ENCODE assay signal across 8 mouse cellular contexts in the genomic region with DNA sequence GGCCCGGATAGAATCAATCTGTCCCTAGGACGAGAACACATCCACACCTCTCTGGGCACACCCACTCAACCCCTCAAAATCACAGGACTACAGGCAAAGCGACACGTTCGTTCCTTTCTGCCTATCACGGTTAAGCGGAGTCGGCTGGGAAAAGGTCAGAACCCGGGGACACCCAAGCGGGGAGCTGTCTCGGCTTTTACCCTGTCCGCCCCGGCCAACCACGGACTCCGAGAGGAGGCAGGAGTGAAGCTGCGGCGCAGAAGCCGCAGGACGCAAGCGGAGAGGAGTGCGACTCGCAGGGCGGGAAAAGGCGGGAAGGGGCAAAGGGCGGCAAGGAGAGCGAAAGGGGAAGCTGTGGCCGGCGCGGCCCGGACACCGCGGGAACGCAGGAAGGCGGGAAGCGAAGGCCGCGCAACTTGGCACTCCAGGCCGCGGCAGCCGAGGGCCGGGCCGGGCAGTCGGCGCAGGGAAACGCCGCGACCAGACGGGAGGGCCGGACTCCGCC. TPM values are rescaled to one million over a fixed set of nuclear protein-coding genes. Genes with fewer than 3 reads are reported as not detected.
A peak's percentile ranks its signal among the peaks of the same experiment; 100 is the strongest.
DNase-seq lines count a peak whose midpoint lies in the region; ATAC-seq and TF ChIP-seq lines count a peak whose summit lies in the region.

No protein-coding gene starts in this region.

- H3K4me1 ChIP-seq in heart, embryonic 12.5 days (replicated peaks) = peaks cover 30% of the 10 kb centered on the region
- peaks cover 28% of the 10 kb centered on the region for H3K4me1 ChIP-seq in G1E (ENCODE audit: insufficient read depth, low read depth, low read length)
- H3K4me1 ChIP-seq in embryonic fibroblast, embryonic 13.5 days (ENCODE audit: control insufficient read depth, insufficient read depth, low read length) = no peaks in the 10 kb centered on the region; the same call in 1 of the 2 replicates
- H3K4me1 ChIP-seq in intestine, embryonic 15.5 days (replicated peaks) = peaks cover 13% of the 10 kb centered on the region

- no peak for DNase-seq in heart, postnatal 4 days
- peak; percentile 48 for DNase-seq in G1E (ENCODE audit: low spot score)
- DNase-seq in testis, postnatal 10 days (ENCODE audit: low spot score) = peak; percentile 74
- DNase-seq in frontal cortex, postnatal 10 days (ENCODE audit: low spot score in 2 of 2) = no peak

- peak overlapping the region; percentile 91 for H3K4me2 ChIP-seq in heart, embryonic 12.5 days
- peak overlapping the region; percentile 64 for H3K4me2 ChIP-seq in intestine, embryonic 15.5 days (replicated peaks)

- WGBS in heart, embryonic 12.5 days = under 1% methylated on average over 50 of the region's 50 CpGs
- under 1% methylated on average over 48 of the region's 50 CpGs for WGBS in intestine, embryonic 15.5 days

- H3K27ac ChIP-seq in heart, embryonic 12.5 days (ENCODE audit: poor library complexity, severe bottlenecking) = peak overlapping the region; percentile 94
- peak overlapping the region; percentile 24 for H3K27ac ChIP-seq in embryonic fibroblast, embryonic 13.5 days (ENCODE audit: insufficient read depth, low read length)
- peak overlapping the region; percentile 89 for H3K27ac ChIP-seq in intestine, embryonic 15.5 days

- H3K9me3 ChIP-seq in heart, embryonic 12.5 days (replicated peaks) = no peaks in the 10 kb centered on the region
- H3K9me3 ChIP-seq in G1E (replicated peaks) = no peaks in the 10 kb centered on the region
- H3K9me3 ChIP-seq in intestine, embryonic 15.5 days = no peaks in the 10 kb centered on the region

- TF ChIP-seq CTCF in G1E (IDR thresholded peaks at IDR 0.05; ENCODE audit: low read depth, low read length) = no peak
- no peak for TF ChIP-seq CTCF in embryonic fibroblast, embryonic 13.5 days (IDR thresholded peaks at IDR 0.05; ENCODE audit: borderline replicate concordance, insufficient read depth, low read length)

- peaks cover 8% of the 10 kb centered on the region for H3K36me3 ChIP-seq in heart, embryonic 12.5 days
- H3K36me3 ChIP-seq in G1E (replicated peaks) = peaks cover 43% of the 10 kb centered on the region
- H3K36me3 ChIP-seq in intestine, embryonic 15.5 days = peaks cover 6% of the 10 kb centered on the region; the same call in 1 of the 2 replicates

- TF ChIP-seq POLR2A in embryonic fibroblast, embryonic 13.5 days (IDR thresholded peaks at IDR 0.05; ENCODE audit: low read depth, low read length) = no peak; the same call in 1 of the 2 replicates

- H3K27me3 ChIP-seq in heart, embryonic 12.5 days (replicated peaks) = no peaks in the 10 kb centered on the region
- no peaks in the 10 kb centered on the region for H3K27me3 ChIP-seq in G1E (ENCODE audit: insufficient read depth, low read length)
- H3K27me3 ChIP-seq in intestine, embryonic 15.5 days (replicated peaks) = no peaks in the 10 kb centered on the region

- H3K9ac ChIP-seq in heart, embryonic 12.5 days = peak overlapping the region; percentile 99
- H3K9ac ChIP-seq in intestine, embryonic 15.5 days = peak overlapping the region; percentile 93

- peak overlapping the region; percentile 100 for H3K4me3 ChIP-seq in heart, embryonic 12.5 days
- H3K4me3 ChIP-seq in G1E (ENCODE audit: low read depth, low read length) = peak overlapping the region; percentile 97
- peak overlapping the region; percentile 100 for H3K4me3 ChIP-seq in embryonic fibroblast, embryonic 13.5 days (ENCODE audit: insufficient read depth, low read length)
- peak overlapping the region; percentile 98 for H3K4me3 ChIP-seq in intestine, embryonic 15.5 days (replicated peaks)

- ATAC-seq in heart, embryonic 12.5 days (ENCODE audit: insufficient number of reproducible peaks, low FRiP score) = peak; percentile 71
- no peak for ATAC-seq in G1E (ENCODE audit: extremely low read depth, insufficient number of reproducible peaks, low FRiP score, poor library complexity, severe bottlenecking)
- ATAC-seq in intestine, embryonic 15.5 days = peak; percentile 74
- peak; percentile 54 for ATAC-seq in megakaryocyte, adult 5-6 weeks (ENCODE audit: poor library complexity, severe bottlenecking)

RNA-seq across cellular contexts. Expression of a gene that starts 5.6 kb away (rescaled TPM):
- 55.3 and 57.2 TPM in 2 replicates for polyA plus RNA-seq in heart, embryonic 12.5 days (2016; fragmentation: Nextera tagmentation; extraction: Ambion mirVana)
- total RNA-seq in heart, postnatal 4 days (2021) = 10 to 100 TPM; 21.6 to 24.2 TPM
- total RNA-seq in G1E (2014; fragmentation: Nextera tagmentation) (42.0 and 42.5 TPM in 2 replicates), G1E (2017) (84.2 and 89.8 TPM in 2 replicates)
- polyA plus RNA-seq in G1E (2012) = 14.0 TPM in 2 replicates
- polyA plus RNA-seq in embryonic fibroblast, embryonic 13.5 days (2011; ENCODE audit: insufficient read length, low read depth, missing spikeins) = 35.5 and 39.8 TPM in 2 replicates
- 83.2 and 87.4 TPM in 2 replicates for polyA plus RNA-seq in intestine, embryonic 15.5 days (2015; fragmentation: Nextera tagmentation; extraction: Ambion mirVana)
- 85.9 and 98.4 TPM in 2 replicates for total RNA-seq in megakaryocyte, adult 5-6 weeks (2015)
- 93.7 and 107 TPM in 2 replicates for total RNA-seq in megakaryocyte, adult 5-6 weeks (2017)

RNA-seq across cellular contexts. Expression of a gene that starts 19.4 kb away (rescaled TPM):
- 0.19 and 0.63 TPM in 2 replicates for polyA plus RNA-seq in heart, embryonic 12.5 days (2016; fragmentation: Nextera tagmentation; extraction: Ambion mirVana)
- not detected for total RNA-seq in heart, postnatal 4 days (2021)
- not detected in 2 replicates for total RNA-seq in G1E (2014; fragmentation: Nextera tagmentation)
- 0.16 TPM in 1 of 2 replicates, not detected in the other for total RNA-seq in G1E (2017)
- polyA plus RNA-seq in G1E (2012) = not detected in 2 replicates
- 0.86 TPM in 1 of 2 replicates, not detected in the other for polyA plus RNA-seq in embryonic fibroblast, embryonic 13.5 days (2011; ENCODE audit: insufficient read length, low read depth, missing spikeins)
- 5.9 and 6.1 TPM in 2 replicates for polyA plus RNA-seq in intestine, embryonic 15.5 days (2015; fragmentation: Nextera tagmentation; extraction: Ambion mirVana)
- not detected in 2 replicates for total RNA-seq in megakaryocyte, adult 5-6 weeks (2015)
- total RNA-seq in megakaryocyte, adult 5-6 weeks (2017) = not detected in 2 replicates

RNA-seq across cellular contexts. Expression of a gene that starts 21.1 kb away (rescaled TPM):
- 62.5 and 62.7 TPM in 2 replicates for polyA plus RNA-seq in heart, embryonic 12.5 days (2016; fragmentation: Nextera tagmentation; extraction: Ambion mirVana)
- 100 to 1,000 TPM; 366 to 416 TPM for total RNA-seq in heart, postnatal 4 days (2021)
- total RNA-seq in G1E (2014; fragmentation: Nextera tagmentation) (not detected in 2 replicates), G1E (2017) (0.05 TPM in 1 of 2 replicates, not detected in the other)
- not detected in 2 replicates for polyA plus RNA-seq in G1E (2012)
- polyA plus RNA-seq in embryonic fibroblast, embryonic 13.5 days (2011; ENCODE audit: insufficient read length, low read depth, missing spikeins) = 33.0 and 50.9 TPM in 2 replicates
- 8.5 and 9.8 TPM in 2 replicates for polyA plus RNA-seq in intestine, embryonic 15.5 days (2015; fragmentation: Nextera tagmentation; extraction: Ambion mirVana)
- not detected in 2 replicates for total RNA-seq in megakaryocyte, adult 5-6 weeks (2015)
- not detected in 2 replicates for total RNA-seq in megakaryocyte, adult 5-6 weeks (2017)

RNA-seq across cellular contexts. Expression of a gene that starts 53.5 kb away (rescaled TPM):
- polyA plus RNA-seq in heart, embryonic 12.5 days (2016; fragmentation: Nextera tagmentation; extraction: Ambion mirVana) = 14.2 and 15.5 TPM in 2 replicates
- total RNA-seq in heart, postnatal 4 days (2021) = 10 to 100 TPM; 27.8 to 28.1 TPM
- total RNA-seq in G1E (2014; fragmentation: Nextera tagmentation) = 4.6 and 4.8 TPM in 2 replicates
- 5.9 and 6.8 TPM in 2 replicates for total RNA-seq in G1E (2017)
- 3.8 and 4.0 TPM in 2 replicates for polyA plus RNA-seq in G1E (2012)
- polyA plus RNA-seq in embryonic fibroblast, embryonic 13.5 days (2011; ENCODE audit: insufficient read length, low read depth, missing spikeins) = 10.5 and 11.1 TPM in 2 replicates
- polyA plus RNA-seq in intestine, embryonic 15.5 days (2015; fragmentation: Nextera tagmentation; extraction: Ambion mirVana) = 10.4 and 10.8 TPM in 2 replicates
- total RNA-seq in megakaryocyte, adult 5-6 weeks (2015) = 0.36 and 1.1 TPM in 2 replicates
- 0.94 and 1.7 TPM in 2 replicates for total RNA-seq in megakaryocyte, adult 5-6 weeks (2017)

Comparison
In these comparisons a context has a peak if more than half of its experiments do, and no peak if none do; other contexts are left out.
1. H3K27ac ChIP-seq: peak in every context shown above with its lines; median percentile 94 in heart, embryonic 12.5 days; 89 in intestine, embryonic 15.5 days; 24 in embryonic fibroblast, embryonic 13.5 days.
2. DNase-seq: peak in G1E (single experiment) and testis, postnatal 10 days (single experiment); none in heart, postnatal 4 days (single experiment) and frontal cortex, postnatal 10 days (0 of 2).
3. Peak in every context shown above with its lines, with median percentiles within 50 percentile points of each other: H3K4me3 ChIP-seq.